Mouse (Mus musculus) MN1 (cell line): ENCODE results near the gene Fam102a.

Experiments
- DNase-seq: peaks from one replicate; pipeline ENCODE4 v3.0.0-alpha.2; 2016; ENCODE audit warnings: low spot score

Fam102a gene

GRCm38 (mm10) chr2:32581450-32582095 is 46.4 kb downstream of the Fam102a start:
- no peak for DNase-seq

DNA sequence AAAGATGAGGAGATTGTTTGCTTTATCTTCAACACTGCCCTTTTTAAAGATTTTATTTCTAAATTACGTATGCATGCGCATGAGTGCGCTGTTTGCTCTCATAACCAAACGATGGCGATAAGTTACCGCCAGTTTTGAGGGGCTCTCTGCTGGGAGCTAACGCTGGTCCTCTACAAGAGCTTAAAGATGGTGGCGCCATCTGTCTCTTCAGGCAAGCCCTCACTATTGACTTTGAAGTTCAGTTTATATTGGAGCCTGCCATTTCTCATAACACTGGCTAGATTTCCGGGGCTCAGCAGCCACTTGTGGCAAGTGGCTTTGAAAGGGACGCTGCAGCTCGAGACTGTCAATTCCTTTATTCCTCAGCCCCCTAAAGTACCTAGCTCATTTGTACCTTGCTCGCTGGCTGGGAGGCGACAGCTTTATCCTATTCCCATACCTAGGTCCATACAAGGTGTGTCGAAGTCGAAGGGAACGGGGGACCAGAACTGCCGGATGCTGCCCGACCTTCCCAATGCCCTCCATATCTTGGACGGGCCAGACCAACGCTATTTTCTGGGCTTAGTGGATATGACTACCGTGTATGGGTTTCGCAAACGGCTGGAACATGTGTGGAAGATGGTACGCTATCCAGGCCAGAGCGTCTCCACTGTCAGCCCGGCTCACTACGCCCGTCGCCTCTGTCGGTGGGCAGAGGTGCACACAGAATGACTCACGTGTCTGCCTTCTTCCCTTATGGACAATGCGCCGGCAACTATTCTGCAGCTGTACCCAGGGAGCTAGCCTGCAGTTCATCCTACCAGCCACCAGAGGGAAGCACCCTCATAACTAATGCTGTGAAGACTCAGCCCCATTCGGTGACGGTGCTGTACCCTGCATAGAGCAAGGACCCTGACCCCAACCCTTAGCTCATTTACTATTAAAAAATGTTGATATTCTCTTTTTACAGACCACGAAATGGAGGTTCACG is 48.0 kb downstream of the Fam102a start:
- DNase-seq, result peak; percentile 90

- no peak for DNase-seq
Observed at GRCm38 (mm10) chr2:32585149-32585714, 50.1 kb downstream of the Fam102a start.

DNA sequence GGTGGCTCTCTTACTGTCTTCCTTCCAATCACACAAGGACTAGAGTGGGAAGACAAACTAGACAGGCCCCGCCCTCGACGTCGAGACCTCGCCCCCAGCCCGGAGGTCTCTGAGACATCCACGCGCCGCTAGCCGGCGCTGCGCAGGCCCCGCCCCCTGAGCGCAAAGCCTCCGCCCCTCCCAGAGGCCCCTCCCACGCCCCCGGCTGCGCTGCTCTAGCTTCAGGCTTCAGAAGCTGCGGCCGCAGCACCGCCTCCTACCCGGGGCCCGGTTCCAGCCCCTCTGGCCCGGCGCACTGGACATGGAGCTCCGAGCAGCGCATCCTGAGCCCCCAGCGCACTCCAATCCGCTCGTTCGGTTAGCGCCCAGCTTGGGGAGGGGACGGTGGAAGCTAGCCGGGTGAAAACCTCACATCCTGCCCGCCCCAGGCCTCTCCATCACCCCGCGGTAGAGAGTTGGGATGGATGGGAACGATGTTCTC is 51.8 kb downstream of the Fam102a start, which contains the start of gene St6galnac4:
Gene St6galnac4, plus strand, starts transcription at position 225 of the 481 bp plus-strand sequence.
- DNase-seq, result peak; percentile 95

DNA sequence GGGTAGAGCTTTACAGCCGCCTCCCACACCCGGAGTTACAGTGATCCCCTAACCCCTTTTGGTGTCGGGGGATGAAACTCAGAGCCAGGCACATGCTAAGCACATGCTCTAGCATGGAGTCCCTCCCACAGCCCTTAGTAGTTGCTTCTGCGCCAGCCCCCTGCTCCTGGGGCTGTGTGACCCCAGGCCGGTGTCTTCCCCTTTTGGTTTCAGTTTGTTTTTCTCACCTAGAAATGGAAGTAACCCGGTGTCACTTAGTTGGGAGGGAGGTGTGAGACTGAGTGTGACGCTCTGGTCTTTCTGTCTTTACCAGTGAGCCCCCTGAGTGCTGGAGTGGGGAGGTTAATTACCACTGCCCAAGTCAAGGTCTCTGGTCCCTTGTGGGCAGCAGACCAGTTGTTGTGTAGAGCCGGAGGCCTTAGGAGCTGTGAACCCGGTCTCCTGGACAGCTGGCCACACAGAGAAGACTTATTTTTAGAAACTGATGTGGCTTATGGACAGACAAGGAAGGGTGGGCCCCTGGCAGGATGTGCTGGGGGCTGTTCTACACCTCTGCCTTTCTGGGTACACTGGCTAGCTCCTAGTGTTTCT is 52.7 kb downstream of the Fam102a start:
- peak; percentile 58 for DNase-seq

DNA sequence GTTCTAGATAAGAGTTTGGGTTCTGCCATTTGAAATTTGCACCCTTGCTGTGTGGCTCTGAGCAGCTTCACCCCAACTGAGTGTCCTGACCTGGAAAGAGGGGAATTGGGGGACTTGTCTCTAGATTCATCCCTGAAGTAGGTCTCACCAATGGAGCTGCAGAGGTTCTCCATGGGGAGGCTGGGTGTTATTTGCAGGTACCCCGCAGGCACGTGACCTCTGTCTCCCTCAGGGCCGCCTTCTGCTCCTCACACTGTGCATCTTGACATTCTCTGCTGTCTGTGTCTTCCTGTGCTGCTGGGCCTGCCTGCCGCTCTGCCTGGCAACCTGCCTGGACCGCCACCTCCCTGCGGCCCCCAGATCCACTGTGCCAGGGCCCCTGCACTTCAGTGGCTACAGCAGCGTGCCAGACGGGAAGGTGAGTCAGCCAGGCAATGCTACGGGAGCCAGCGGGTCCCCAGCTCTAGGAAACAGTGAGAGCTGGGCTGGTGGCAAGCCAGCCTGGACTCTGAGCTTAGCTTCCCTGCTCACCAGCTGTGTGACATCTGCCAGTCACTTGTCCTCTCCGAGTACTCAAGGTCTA is 54.2 kb downstream of the Fam102a start:
- peak; percentile 88 for DNase-seq

DNA sequence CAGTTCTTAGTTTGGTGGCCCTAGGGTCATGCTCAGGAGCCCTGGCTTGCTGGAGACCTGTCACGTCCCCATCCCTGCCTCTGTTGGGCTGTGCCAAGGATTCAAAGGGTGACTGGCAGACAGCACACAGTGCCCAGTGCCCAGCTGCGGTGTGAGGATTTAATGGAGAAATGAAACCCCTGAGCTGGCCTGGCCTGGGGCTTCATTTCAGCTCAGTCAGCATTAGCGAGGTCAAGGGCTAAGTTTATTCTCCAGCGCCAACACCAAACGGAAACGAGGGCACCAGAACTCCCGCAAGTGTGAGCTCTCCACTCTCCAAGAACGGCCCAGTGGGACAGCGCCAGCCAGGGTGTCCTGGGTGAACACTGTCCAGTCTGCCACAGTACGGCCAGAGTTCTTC is 55.1 kb downstream of the Fam102a start:
- DNase-seq, result no peak

DNA sequence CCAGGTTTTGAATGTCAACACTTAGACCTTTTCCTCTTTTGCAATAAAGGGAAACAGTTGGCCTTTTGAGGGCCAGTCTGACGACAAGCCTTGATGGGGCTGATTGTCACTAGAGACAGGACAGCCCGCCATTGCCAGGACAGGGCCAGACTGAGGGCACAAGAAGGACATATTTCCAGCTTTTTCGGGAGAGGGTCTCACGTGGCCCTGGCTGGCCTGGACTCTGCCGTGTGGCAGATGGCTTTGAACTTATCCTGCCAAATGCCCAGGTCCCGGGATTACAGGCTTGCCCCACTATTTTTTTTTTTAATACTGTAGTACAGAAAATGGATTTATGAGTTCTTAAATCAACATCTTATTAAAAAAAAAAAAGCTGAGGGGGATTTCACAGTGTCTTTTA is 56.1 kb downstream of the Fam102a start:
- DNase-seq, result no peak

GRCm38 (mm10) chr2:32596725-32597124 is 61.6 kb downstream of the Fam102a start:
- no peak for DNase-seq

GRCm38 (mm10) chr2:32597248-32597647 is 62.1 kb downstream of the Fam102a start:
- no peak for DNase-seq

DNA sequence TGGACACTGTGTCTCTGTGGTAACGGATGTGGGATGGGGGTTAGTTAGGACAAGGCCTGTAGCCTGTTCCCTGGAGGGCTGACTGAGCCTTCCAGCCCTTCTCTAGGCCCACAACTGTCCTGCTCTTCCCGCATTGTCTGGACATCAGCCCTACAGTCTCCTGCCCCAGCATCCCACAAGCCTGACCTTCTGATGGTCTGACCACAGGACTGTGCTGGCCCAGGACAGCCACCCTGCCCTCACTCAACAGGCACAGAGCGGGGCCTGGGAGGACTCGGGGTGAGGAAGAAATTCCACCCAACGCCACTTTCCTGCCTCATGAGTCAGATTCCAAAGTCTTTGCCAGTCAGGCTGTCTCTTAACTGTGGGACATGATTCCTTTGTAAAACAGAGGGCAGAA is 62.6 kb downstream of the Fam102a start:
- no peak for DNase-seq

DNA sequence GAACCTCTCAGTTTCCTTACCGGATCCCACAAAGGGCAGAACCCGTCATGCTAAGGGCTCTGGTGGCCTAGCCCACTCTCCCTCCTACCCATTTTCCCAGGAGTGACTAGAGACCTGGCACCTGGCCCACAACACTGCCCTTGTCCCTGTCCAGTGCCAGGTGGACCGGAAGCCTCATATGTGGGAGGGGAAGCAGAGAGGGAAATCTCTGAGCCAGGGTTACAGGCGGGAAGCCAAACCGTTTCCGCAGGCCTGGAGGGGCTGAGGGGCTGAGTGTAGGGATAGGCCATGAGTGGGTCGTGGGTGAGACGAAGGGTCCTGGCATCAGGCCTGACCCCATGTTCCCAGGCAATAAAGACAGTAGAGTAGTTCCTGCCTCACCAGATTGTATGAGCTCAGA is 63.4 kb downstream of the Fam102a start:
- DNase-seq, result no peak

DNA sequence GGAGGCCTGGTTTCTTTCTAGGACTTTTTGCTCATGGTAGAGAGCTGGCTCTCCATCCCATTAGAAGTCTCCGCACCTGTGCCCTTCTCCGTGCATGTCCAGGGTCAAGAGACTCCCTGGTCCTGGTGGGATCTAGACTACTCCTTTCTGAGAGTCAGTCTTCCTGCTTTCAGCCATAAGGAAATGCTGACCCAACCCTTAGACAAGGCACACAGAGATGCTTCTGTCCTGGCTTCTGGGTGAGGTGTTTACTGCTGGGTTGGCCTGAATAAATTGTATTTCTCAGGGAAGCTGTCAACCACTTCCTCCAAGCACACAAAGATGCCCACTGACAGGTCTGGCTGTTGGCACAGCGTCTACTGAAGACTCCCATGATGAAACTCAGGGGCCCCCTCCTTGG is 64.3 kb downstream of the Fam102a start, which contains the start of gene St6galnac6:
Gene St6galnac6, plus strand, starts transcription at position 301 of the 400 bp plus-strand sequence.
- no peak for DNase-seq

DNA sequence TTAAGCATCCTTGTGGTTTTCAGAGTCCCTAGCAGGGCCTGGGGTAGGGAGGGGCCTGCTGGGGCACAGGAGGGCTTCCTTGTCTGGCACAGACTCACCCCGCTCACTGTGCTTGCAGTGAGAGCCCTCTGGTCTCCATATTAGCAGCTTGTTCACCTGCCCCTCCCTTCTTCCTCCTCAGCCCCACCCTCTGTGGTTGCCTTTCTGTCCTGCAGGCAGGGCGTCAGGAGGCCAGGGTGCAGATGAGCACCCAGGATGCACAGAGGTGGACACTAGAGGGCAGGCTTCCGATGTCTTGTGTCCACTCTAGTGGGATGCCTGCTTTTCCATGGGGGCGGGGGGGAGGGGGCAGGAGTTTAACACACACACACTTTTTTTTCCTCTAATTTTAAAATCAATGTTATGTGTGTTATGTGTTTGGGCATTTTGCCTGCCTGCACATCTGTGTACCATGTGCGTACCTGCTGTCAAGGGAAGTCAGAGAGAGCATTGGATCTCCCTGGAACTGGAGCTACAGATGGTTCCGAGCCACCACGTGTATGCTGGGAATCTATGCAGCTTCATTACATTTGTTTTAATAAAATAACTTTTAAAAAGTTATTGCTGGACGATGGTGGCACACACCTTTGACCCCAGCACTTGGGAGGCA is 66.4 kb downstream of the Fam102a start:
- DNase-seq, result no peak

DNA sequence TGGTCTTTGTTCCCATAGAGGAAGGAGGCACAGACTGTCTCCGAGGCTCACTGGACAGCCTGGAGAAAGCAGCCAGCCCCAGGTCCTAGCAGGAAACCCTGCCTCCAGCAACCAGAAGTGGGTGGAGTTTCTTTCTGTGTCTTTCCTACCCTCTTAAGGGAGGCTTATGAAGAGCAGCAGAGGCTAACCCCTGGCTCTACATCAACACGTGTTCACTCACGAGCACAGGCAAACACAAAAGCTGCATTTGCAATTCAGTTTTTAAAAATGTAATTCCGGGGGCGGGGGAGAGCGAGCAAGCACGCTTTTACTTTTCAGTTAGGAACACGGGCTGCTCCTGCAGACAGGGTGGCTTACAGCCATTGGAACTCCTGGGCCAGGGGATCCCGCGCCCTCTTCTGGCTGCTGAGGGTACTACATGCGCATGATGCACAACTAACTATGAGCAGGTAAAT is 67.5 kb downstream of the Fam102a start:
- DNase-seq, result no peak

GRCm38 (mm10) chr2:32604631-32605030 is 69.5 kb downstream of the Fam102a start:
- DNase-seq, result no peak

DNA sequence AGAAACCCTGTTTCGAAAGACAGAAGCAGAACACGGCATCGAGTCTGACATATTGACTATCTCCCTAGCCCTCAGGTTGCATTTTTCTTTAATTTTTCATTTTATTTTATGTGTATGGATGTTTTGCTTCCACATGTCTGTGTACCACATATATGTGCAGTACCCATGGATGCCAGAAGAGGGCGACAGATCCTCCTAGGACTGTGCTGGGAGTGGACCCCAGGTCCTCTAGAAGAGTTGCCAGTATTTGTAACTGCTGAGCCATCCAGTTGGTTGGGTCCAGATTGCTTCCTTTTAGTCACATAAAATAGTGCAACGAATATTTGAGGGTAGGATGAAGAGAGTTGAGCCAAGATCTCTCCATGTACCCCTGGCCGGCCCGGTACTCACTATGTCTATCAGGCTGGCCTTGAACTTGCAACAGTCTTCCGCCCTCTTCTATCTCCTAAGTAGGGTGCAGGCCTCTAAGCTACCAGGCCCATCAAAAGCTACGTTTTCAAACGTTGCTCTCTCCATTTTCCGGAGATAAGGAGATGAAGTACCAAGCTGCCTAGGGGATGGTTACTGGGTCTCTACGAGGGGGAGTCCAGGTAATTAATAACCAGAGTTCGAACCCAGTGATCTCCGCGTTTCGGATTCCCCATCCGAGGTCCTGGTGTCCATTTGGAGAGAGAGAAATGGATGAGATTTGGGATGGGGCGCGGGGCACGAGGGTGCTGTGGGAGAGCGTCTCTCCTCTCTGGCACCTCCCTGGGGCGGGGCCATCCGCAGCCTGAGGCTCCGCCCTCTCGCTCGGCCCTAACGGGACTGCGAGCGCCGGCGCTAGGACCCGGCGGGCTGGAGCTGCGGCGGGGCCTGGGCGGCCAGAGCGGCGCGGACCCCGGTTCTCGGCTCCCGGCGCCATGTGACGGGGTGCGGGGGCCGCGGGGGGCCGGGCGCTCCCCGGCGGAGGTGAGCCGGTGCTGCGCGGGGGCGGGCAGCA is 71.3 kb downstream of the Fam102a start:
- DNase-seq, result peak; percentile 86

- peak; percentile 57 for DNase-seq
Observed at GRCm38 (mm10) chr2:32607262-32607947, 72.3 kb downstream of the Fam102a start.

GRCm38 (mm10) chr2:32608141-32608777 is 73.1 kb downstream of the Fam102a start:
- peak; percentile 63 for DNase-seq
